ENCODE assay signal across 9 mouse cellular contexts in the genomic region with DNA sequence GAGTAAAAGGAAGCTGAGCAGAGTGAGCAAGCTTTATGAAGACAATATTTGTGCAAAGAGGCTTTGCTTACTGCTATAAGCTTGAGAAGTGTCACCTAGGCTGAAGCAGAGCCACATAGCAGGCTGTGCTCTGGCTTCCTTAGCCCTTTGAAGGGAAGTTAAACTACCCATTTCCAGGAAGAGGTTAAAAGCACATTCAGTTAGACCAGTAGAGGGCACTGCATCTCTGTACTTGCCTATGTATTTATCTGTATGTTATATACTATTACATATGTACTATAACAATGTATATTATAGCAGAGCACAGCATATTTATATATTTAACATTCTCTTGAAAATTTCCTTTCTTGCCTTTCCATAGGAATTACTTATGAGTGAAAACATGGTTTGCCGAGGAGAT. TPM values are rescaled to one million over a fixed set of nuclear protein-coding genes. Genes with fewer than 3 reads are reported as not detected.
DNase-seq lines count a peak whose midpoint lies in the region; ATAC-seq lines count a peak whose summit lies in the region.
"Had no signal": no experiment of that assay in that cellular context is flagged by ENCODE, and none has a peak within 500 bp of the region (broad histone marks: within the 10 kb centered on the region; RNA-seq: fewer than 3 reads in every experiment).

No protein-coding gene starts in this region.

- H3K4me1 ChIP-seq in hindbrain, embryonic 13.5 days (replicated peaks), result no peaks in the 10 kb centered on the region
- H3K4me1 ChIP-seq: limb, embryonic 12.5 days had no signal

- H3K4me3 ChIP-seq in hindbrain, embryonic 13.5 days, result no peak overlapping the region
- H3K4me3 ChIP-seq: limb, embryonic 12.5 days had no signal

- H3K9me3 ChIP-seq in hindbrain, embryonic 13.5 days, result no peaks in the 10 kb centered on the region
- H3K9me3 ChIP-seq: limb, embryonic 12.5 days had no signal

- H3K36me3 ChIP-seq in hindbrain, embryonic 13.5 days, result no peaks in the 10 kb centered on the region
- H3K36me3 ChIP-seq: limb, embryonic 12.5 days had no signal

- no peaks in the 10 kb centered on the region for H3K27me3 ChIP-seq in hindbrain, embryonic 13.5 days
- H3K27me3 ChIP-seq: limb, embryonic 12.5 days had no signal

- 0 out of 2 replicates have a peak, but pooled peaks have one; percentile 31 for ATAC-seq in monocyte, adult 5-6 weeks (replicated peaks; ENCODE audit: insufficient number of reproducible peaks, low FRiP score, low TSS enrichment, poor library complexity, severe bottlenecking)
- no peak for ATAC-seq in megakaryocyte, adult 5-6 weeks (ENCODE audit: poor library complexity, severe bottlenecking)
- ATAC-seq in hindbrain, embryonic 13.5 days (ENCODE audit: low FRiP score), result no peak

- no peak overlapping the region for H3K9ac ChIP-seq in hindbrain, embryonic 13.5 days
- H3K9ac ChIP-seq: limb, embryonic 12.5 days had no signal

- H3K27ac ChIP-seq in hindbrain, embryonic 13.5 days, result no peak overlapping the region
- H3K27ac ChIP-seq: limb, embryonic 12.5 days had no signal

- H3K4me2 ChIP-seq in hindbrain, embryonic 13.5 days, result no peak overlapping the region
- H3K4me2 ChIP-seq: limb, embryonic 12.5 days had no signal

- WGBS in hindbrain, embryonic 13.5 days, result 96% methylated on average over 1 of the region's 1 CpGs

- peak; percentile 4 for DNase-seq in adrenal gland, postnatal 10 days
- DNase-seq in adrenal gland, adult 8-10 months, result no peak
- peak; percentile 37 for DNase-seq in left cerebral cortex, adult 11 months (ENCODE audit: low spot score)
- no peak for DNase-seq in left cerebral cortex, postnatal 36 days (ENCODE audit: low spot score in 2 of 2)
- peak; percentile 26 for DNase-seq in c-Kit-positive CD71-negative TER-119-negative erythroid progenitor cells, embryonic 14.5 days (ENCODE audit: low read depth)

- intact Hi-C loops in left cerebral cortex, postnatal 36 days (cut with DNase I), result loop anchor here (2.0 kb wide), 1 partner anchor 523 kb away; no protein-coding TSS in a partner anchor

RNA-seq across cellular contexts. Expression of a gene that starts 54.4 kb away (rescaled TPM):
- 10 to 100 TPM; 21.9 to 41.4 TPM for total RNA-seq in adrenal gland, postnatal 10 days (2021)
- 1 to 10 TPM; 2.8 to 6.1 (median 3.7) TPM for total RNA-seq in adrenal gland, adult 8-10 months (2022)
- 100 to 1,000 TPM; 288 to 356 TPM for total RNA-seq in left cerebral cortex, postnatal 36 days (2021)
- 1.8 TPM in 1 of 3 replicates, not detected in the others for total RNA-seq in monocyte, adult 5-6 weeks (2017)
- not detected in 2 replicates for total RNA-seq in megakaryocyte, adult 5-6 weeks (2015)
- total RNA-seq in megakaryocyte, adult 5-6 weeks (2017), result not detected in 2 replicates
- 60.6 and 62.8 TPM in 2 replicates for polyA plus RNA-seq in hindbrain, embryonic 13.5 days (2015; fragmentation: Nextera tagmentation; extraction: Ambion mirVana)

Comparison
In these comparisons a context has a peak if more than half of its experiments do, and no peak if none do; other contexts are left out.
1. DNase-seq: peak in adrenal gland, postnatal 10 days (single experiment), left cerebral cortex, adult 11 months (single experiment) and c-Kit-positive CD71-negative TER-119-negative erythroid progenitor cells, embryonic 14.5 days (single experiment); none in adrenal gland, adult 8-10 months (single experiment) and left cerebral cortex, postnatal 36 days (0 of 2).
2. RNA of a gene that starts 54.4 kb away (total RNA-seq): 288 to 356 TPM in left cerebral cortex, postnatal 36 days; 21.9 to 41.4 TPM in adrenal gland, postnatal 10 days, 2.8 to 6.1 TPM in adrenal gland, adult 8-10 months, 1.8 TPM in monocyte, adult 5-6 weeks and not detected in megakaryocyte, adult 5-6 weeks; every median in the first group is over 4 times any median in the second.